Mouse (Mus musculus): ENCODE measurements around the gene Mex3b.

Gene Mex3b

DNA sequence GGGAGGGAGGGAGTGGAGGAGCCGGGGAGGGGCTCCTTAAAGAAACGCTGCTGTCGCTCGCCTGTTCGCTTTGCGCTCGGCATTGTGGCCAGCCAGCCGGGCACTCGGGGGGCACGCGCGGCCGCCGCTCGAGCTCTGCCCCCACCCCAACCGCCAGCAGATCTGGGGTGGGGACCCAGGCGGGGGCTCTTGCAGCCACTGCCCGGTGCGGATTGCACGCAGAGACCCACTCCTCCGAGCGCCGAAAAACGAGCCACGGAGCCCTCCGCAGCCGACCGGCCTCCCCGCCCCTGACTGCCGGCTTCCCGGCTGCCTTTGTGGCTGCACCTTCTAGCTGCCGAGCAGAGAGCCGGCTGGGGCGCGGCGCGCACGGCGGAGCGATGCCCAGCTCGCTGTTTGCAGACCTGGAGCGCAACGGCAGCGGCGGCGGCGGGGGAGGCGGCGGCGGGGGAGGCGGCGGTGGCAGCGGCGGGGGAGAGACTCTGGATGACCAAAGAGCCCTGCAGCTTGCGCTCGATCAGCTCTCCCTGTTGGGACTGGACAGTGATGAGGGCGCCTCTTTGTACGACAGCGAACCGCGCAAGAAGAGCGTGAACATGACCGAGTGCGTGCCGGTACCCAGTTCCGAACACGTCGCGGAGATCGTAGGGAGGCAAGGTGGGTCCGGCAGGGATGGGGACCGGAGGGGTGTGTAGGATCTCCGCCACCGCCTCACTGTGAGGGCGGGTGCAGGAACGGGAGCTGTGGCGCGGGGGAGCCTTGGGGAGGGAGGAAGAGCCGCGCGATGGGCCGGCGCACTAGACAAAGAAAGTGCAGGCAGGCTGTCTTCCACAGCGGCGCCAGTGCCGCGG lies at the start of gene Mex3b:
Gene Mex3b (plus strand): TSS at position 63 of the 851 bp plus-strand sequence.
- peak; percentile 51 for DNase-seq (ENCODE audit: low read depth)

DNA sequence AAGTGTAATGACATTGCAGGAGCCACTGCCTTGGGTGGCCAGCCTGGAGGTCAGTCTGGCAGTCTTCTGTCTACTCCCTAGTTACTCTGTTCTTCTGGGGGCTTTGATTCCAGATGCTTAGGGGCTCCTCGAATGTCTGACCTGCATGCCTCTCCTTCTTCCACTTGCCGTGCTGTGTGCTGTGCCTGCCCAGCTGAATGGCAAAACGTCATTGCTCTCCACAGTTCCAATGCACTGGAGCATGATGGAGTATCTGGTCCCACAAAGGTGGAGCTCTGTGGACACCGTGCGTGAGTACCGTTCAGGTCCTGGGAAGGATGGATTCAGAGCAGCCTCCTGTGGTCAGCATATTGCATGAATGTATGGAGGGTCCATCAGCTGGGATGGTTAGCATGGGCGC lies 47.6 kb upstream of the Mex3b start:
- DNase-seq (ENCODE audit: low read depth) = no peak

DNA sequence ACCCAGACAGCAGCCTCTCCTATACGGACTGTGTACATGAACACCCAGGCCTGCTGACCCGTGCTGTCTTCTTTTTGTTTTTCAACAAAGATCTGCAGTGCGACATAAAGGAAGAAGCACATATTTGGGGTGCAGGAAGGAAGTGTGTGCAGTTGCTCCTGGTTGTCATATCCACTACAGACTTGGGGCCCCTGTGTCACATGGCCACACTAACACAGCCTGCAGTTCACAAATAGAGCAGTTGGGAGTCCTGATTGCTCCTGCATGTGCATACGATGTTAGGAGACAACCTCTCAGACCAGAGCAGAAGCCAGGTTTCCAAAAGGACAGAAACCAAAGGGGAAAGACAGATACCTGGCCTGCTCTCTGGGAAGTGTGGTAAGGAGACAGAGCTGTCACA lies 46.5 kb upstream of the Mex3b start:
- DNase-seq (ENCODE audit: low read depth) = no peak

DNA sequence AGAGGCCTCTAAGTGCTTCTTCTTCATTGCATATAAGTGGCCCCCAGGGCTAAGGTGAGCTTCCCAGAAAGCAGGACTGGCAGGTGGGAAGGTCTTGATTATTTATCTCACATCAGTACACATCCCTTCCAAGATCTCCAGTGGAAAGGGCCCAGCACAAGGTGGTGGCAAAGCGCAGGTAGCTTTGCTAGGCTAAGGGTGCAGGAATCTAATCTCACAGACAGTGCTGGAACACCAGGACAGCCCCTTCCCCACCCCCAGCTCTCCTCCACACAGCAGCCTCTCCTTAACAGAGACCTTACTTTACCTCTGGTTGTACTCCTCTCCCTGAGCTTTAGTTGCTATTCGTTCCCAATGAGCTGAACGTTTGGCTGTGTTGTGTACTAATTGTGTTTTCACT lies 45.6 kb upstream of the Mex3b start:
- no peak for DNase-seq (ENCODE audit: low read depth)

DNA sequence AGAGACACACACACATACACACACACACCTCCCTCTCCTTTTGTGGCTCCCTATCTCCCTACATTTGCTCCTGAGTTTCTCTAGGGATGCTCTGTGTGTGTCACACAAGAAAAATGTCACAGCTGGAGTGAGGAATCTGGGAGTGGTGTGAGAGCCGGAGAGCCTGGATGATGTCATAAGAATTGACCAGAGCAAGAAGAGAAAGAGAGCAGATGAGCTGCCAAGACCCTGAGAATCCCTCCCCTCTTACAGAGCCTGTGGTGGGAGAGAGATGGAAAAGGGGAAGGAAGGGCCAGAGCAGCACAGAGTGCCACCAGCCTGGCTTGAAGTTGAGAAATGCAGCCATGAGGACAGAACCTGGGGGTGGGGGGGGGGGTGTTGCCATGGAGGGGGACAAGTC lies 44.6 kb upstream of the Mex3b start:
- DNase-seq (ENCODE audit: low read depth) = no peak

DNA sequence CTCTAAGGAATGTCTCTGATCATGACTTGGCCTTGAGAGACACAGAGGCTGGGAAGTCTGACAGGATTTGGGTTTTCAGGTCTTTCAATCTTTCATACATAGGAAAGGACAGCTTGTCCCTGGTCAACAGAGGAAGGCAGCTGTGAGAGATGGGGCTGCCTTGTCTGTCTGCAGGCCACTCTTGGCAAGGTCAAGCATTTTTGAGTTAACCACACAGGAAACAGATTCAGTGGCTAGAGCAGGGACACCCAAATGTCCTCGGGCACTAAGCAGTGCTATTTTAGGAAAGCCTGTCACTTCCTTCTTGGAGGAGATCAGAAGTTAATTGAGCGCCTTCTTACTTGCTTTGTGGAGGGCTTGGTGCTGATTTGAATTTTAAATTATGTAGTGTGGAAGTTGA lies 38.9 kb upstream of the Mex3b start:
- DNase-seq (ENCODE audit: low read depth) = peak; percentile 86

DNA sequence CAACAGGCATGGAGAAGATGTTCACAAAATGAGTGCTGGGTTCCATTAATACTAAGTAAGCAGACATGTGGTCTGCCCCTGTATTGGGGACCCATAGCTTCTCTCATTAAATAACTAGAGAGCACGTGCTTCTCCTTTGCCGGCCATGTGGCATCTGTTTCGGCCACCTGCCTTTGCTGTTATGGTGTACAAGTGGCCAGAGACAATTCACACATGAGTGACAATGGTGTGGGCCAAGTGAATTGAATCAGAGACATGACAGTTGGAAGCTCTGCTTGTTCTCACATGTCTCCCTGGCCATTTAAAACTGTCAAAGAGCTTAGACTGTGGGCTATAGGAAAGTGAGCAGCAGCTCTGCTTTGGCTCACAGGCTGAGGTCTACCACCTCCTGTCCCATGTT lies 37.6 kb upstream of the Mex3b start:
- DNase-seq (ENCODE audit: low read depth) = no peak

DNA sequence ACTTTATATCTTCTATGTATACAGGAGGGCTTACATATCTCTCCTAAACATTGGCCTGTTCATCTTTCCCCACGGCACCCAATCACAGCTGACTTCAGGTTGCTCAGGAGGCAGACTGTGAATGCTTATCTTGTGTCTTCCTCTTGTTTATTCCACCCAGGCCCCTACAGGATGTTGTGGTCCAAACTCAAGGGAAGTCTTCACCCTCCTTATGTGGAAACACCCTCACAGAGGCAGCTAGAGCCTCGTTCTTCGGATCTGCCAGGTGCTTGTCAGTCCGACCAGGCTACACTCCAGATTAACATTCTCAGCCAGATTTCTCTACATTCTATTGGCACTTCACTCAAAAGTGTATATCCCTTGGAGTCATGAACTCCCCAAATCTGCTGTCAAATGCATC lies 32.7 kb upstream of the Mex3b start:
- DNase-seq (ENCODE audit: low read depth) = peak; percentile 43

DNA sequence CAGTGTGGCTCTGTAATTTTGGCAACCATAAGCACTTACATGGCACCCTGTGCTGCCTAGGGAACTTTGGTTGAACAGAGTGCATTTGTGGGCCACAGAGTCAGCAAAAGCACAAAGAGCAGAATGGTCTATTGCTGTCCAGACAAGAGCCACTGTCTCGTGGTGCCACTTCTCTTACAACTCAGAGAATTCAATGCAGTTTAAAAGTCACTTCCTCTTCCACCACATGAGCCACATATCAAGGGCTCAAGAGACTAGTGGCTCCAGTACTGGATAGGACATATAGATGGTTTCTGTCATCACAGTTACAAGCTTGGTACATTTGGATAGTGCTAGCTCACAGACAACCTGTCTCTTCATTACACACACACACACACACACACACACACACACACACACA lies 28.7 kb upstream of the Mex3b start:
- peak; percentile 17 for DNase-seq (ENCODE audit: low read depth)

DNA sequence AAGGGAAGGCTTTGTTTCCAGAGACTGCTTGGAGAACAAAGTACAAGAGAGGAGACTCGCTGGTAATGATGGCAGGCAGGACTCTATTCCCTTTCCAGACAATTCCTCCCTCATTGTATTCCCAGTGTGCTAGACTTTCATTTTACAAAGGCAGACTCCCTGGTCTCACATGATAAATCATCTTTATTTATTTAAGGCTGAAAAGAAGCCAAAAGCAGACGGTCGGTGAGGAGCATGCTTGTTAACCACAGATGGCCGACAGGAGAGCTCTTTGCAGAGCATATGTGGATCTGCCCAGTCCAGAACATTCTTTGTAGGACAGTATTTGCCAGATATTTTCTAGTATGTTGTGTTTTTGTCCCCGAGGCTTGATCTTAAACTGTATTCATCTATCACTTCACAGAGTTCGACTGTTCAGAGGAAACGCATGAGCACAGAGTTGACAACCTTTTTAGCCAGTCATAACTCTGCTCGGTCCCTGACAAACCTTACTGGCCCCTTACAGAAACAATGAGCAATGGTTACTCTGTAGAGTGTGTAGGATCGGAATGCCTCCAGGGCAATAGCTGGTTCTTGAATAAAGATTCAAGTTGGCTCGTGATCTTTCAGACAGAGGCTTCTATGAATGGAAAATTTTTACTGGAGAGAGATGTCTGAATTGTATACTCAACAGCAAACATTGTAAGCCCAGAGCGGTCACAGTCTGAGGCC lies 28.0 kb upstream of the Mex3b start:
- no peak for DNase-seq (ENCODE audit: low read depth)

DNA sequence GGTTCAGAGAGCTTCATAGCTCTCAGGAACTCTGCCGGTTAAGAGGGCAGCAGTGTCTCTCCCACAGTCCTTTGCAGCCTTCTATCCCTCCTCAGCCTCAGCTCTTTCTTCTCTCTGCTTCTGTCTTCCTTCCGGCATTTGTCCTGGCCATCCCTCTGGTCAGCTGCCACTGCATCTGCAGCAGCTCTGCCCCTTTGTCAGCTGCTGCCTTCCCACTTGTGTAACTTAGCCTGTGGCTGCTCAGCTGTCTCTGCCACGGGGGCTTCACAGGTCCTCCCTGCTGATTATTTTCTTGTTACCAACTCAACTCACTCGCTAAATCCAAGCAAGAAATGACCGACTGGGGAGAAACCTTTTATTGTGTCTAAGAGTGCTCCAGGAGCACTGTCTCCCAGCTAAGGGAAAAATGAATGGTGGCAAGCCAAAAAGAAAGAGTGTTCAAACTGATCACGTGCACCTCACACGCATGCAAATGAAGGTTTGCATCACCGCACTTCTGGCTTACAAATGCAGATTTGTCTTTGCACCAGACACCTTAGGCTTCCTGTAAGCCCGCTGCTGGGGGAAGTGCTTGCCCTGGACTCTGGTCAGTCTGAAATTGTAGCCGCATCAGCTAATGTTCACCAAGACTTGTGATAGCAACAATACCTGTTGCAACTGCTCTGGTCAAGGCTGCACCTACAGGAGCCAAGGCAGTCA lies 24.8 kb upstream of the Mex3b start:
- DNase-seq (ENCODE audit: low read depth) = no peak

DNA sequence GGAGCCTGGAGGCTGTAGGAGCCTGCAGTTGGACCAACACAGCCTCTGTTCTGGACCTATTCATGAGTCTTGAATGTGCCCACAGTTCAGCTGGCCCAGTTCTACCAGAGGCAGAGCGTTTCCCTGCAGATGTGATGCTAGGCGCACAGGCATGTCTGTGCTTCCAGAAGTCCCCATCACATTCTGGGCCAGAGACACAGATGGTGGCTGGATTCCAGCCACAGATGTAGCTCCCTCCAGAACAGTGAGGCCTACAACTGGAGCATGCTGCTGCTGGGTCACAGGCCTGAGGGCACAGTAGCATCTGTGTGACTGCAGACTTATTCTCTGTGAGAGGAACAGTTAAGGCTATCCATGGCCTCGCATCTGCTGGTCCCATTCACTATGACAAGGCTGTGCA lies 16.4 kb upstream of the Mex3b start:
- no peak for DNase-seq (ENCODE audit: low read depth)

DNA sequence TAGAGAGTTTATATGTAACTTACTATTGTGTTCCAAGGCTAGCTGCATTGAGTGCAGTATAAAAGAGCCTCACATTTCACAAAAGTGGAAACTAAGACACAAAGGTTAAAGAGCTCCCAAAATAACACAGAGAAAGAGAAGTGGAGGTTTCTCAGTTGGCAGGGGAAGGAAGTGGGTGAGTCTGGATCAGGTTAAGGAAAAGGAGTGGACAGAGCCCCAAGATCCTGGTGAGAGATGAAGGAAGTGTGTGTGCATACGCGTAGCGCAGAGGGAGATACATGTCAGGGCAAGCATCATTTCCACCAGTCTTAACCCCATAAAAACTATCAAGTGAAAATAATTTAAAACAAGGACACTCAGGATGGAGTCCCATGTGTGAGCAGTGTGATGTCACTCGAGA lies 15.5 kb upstream of the Mex3b start:
- peak; percentile 41 for DNase-seq (ENCODE audit: low read depth)

DNA sequence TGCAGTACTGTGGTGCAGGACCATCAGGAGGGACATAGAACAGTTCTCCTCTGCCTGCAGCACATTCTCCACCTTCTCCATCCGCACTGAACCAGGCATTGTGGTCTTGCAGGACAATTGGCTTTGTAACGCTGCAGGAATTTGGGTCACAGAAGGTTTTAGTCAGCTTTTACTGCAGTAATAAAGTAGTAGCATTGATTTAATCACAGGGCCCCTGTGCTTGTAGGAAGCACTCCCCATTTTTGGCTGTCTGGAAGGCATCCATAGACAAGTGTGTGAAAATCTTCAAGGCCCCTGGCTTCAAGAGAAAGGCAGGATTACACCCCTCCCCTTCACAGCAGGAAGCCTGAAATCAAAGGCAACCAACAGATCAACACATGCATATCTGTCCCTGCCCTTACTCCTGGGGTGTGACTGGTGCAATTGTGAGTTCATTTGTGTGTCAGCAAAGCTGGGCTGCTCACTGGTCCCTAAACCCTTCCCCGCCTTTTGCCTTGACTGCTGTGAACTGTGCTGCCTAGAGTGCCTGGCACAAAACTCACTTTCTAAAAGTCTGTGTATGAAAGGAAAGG lies 12.9 kb upstream of the Mex3b start:
- DNase-seq (ENCODE audit: low read depth) = no peak

DNA sequence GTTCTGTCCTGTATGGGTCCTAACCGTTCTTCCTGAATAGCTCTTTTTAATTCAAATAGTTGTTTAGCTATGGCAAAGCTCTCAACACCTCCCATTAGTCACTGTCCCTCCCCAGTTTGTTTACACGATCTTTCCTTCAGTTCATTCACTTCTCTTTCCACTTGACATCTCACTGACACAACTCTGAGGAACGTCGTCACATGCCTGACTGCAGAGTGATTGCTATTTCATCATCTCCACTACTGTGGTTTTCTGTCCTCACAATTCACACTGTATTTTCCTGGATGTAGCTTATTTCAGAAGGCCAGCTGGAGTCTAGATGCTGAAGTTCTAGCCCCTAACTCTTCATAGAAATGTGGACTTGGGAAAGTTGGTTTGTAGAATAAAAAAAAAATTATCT lies 8.5 kb upstream of the Mex3b start:
- DNase-seq (ENCODE audit: low read depth) = peak; percentile 57

DNA sequence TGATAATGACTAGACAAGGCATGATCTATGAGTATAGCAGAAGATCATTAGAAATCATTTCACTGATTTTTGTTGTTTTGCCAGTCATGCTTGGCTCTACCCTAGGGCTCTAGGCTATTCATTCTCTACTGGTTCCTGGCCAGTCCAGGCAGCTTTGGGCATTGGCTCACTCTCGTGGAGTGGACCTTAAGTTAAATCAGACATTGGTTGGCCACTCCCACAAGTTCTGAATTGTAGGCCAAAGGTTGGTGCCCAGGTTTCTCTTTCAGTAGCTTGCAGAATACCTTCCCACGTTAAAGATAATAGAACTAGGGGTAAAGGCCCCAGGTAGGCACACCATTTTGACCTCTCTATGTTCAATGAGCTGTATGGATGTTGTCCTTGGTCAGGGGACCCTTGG lies 6.5 kb upstream of the Mex3b start:
- DNase-seq (ENCODE audit: low read depth) = no peak

DNA sequence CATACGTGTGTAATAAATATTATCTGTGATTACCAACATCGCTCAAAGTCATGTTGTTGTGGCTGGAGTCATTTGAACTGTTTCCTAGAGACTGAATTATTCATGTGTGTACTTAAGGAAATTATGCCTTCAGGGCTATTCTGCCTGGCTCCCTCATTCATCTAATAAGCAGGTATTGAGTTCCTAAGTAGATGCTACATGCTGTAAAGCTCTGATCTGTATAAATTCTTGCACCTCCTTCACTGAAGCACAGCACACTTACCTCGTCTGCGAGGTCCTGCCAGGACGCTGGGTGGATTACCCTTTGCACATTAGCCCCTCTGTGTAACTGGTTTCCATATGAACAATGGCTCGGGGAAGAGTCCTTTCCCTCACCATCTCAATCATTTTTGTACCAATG lies 3.8 kb upstream of the Mex3b start:
- DNase-seq (ENCODE audit: low read depth) = no peak

DNA sequence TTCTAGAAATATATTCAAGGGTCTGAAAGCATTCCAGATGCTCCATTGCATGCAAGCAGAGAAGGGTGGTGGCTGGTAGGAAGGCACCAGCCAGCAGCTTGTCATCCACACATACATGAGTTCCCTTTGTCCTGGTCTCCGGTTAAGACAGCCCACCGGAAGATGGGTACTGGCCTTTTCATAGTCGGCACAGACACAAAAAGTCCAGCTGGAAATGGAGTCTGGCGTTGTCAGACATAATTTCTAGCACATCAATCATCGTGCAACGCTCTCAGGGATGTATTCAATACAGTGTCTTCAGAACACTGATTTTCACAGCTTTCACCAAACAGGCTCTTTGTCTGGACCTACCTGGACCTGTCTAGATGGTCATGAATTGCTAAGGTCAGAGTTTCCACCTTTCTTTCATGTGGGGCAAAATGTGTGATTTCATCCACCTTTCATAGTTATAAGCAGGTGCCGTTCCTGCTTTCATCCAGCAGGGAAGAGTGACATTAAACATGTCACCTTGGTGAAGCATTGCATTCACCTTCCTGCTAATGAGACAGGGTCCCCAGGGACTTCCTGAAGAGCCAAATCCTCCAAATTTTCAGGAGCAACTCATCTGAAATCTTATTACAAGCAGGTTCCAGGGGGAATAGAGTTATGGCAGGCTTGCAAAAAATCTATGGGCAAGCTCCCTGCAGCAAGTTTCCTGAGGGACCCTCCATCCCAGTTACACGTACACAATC lies 2.7 kb upstream of the Mex3b start:
- no peak for DNase-seq (ENCODE audit: low read depth)

DNA sequence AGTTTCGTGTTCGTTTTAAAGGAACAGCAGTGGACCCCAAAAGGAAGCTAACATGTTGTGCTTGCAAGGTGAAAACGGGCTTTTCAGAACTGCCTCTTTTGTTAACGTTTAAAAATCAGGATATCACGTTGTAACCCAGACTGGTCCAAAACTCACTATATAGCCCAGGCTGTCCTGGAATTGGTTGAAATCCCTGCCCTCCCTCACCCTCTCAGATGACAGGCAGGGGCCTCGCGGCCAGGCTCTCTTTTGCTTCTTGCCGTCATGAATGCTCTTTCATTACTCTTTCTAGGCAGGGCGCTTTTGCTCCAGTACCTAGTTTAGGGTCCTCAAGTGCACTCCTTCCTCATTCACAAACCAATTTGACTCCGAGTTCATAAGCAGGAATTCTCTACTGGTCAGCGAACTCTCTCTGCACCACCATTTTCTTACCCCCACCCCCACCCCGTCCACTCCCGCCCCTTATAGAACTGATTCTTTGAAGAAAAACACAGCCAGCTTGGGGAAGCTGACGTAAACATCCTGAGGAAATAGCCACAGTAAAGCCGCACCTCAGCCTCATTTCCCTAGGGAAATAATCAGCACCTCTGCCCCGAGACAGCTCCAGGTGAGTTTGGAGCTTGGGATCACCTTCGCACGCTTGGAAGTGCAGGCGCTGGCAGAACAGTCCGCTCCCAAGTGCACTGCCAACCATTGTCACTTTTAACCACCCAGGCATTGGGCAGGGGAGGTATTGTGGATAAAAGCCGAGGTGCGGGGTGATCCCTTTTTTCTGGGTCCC lies 2.0 kb upstream of the Mex3b start:
- DNase-seq (ENCODE audit: low read depth) = peak; percentile 37

DNA sequence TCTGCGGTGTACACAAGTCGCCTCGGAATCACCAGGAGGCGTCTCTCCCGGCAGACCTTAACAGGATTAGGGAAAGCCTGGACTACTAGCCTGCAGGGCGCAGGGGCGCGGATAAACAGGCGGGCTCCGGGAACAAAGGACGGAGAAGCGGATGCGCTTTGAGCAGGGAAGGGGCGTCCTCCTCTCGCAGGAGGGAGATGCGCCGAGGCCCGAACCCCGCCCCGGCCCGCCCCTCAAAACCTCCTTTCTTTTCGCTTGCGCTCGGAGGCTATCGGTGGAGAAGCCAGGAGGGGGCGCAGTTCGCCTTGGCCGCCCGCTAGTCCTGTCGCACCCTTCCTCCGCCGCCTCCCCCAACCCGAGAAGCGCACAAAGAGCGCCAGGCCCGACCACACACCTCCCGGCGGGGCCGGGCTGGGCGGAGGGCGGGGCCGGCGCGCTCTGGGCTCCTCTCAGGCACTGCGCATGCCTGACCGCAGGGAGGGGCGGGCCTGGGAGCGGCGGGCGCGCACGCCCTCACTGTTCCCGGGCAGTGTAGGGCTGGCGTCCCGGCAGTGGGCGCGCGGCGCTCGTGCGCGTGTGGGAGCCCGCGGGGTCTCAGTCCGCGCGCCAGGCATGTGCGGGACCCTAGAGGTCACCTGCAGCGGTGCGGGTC lies 1.2 kb upstream of the Mex3b start:
- peak; percentile 97 for DNase-seq (ENCODE audit: low read depth)

All from 416B (cell line).